Mouse (Mus musculus) MEL (cell line): ENCODE results near the gene Il17rc. TPM values are rescaled to one million over a fixed set of nuclear protein-coding genes. Genes with fewer than 3 reads are reported as not detected.

Source experiments
- DNase-seq: peaks from one replicate; pipeline ENCODE4 v3.0.0; 2011; ENCODE audit warnings: low read depth, low spot score
- H3K27ac ChIP-seq: 2 replicates; pipeline ENCODE4 v1.5.1; 2012; ENCODE audit warnings: low read depth, mild to moderate bottlenecking, control low read depth, low read length, moderate library complexity; ENCODE audit not compliant: control insufficient read depth
- H3K27me3 ChIP-seq, 2 experiments: fragments of 150-350 bp in 1 of 2; sonication (generic) in 1 of 2; 2 replicates each; pipeline ENCODE4 v1.6.1; 2012; ENCODE audit warnings: low read length in 2 of 2, mild to moderate bottlenecking in 2 of 2, improper control_type of control experiment in 1 of 2, moderate library complexity in 1 of 2; ENCODE audit not compliant: insufficient read depth in 2 of 2, control insufficient read depth in 1 of 2
- H3K36me3 ChIP-seq, 2 experiments: 2 replicates each; pipeline ENCODE4 v1.6.1; 2012 to 2014; ENCODE audit warnings: low read length in 2 of 2, improper control_type of control experiment in 1 of 2, inconsistent platforms in 1 of 2, mild to moderate bottlenecking in 1 of 2; ENCODE audit not compliant: insufficient read depth in 2 of 2, control insufficient read depth in 1 of 2
- H3K4me1 ChIP-seq, 2 experiments: fragments of 150-350 bp in 1 of 2; sonication (generic) in 1 of 2; 2 replicates each; pipeline ENCODE4 v1.6.1; 2012; ENCODE audit warnings: low read length in 2 of 2, improper control_type of control experiment in 1 of 2, mild to moderate bottlenecking in 1 of 2; ENCODE audit not compliant: insufficient read depth in 2 of 2, control insufficient read depth in 1 of 2
- H3K4me3 ChIP-seq, 2 experiments: fragments of 150-350 bp in 1 of 2; sonication (generic) in 1 of 2; 2 replicates each; pipeline ENCODE4 v1.5.1; 2012; ENCODE audit warnings: low read depth in 2 of 2, low read length in 2 of 2, mild to moderate bottlenecking in 2 of 2, moderate library complexity in 2 of 2, control low read depth in 1 of 2, improper control_type of control experiment in 1 of 2; ENCODE audit not compliant: control insufficient read depth in 1 of 2, insufficient read depth in 1 of 2
- H3K79me2 ChIP-seq: 2 replicates; pipeline ENCODE4 v1.6.1; 2012; ENCODE audit warnings: mild to moderate bottlenecking, low read length, moderate library complexity; ENCODE audit not compliant: control insufficient read depth, poor library complexity, insufficient read depth
- H3K9ac ChIP-seq: 2 replicates; pipeline ENCODE4 v1.6.1; 2012; ENCODE audit warnings: low read depth, mild to moderate bottlenecking, control low read depth, low read length, moderate library complexity; ENCODE audit not compliant: control insufficient read depth, poor library complexity, severe bottlenecking
- H3K9me3 ChIP-seq: fragments of 150-350 bp; sonication (generic); replicated peaks from 2 replicates; pipeline ENCODE4 v1.6.1; 2012; ENCODE audit warnings: mild to moderate bottlenecking, low read length, improper control_type of control experiment, moderate library complexity; ENCODE audit not compliant: insufficient read depth
- BHLHE40 ChIP-seq: IDR thresholded peaks from 2 replicates; pipeline ENCODE4 v1.6.1; 2012; ENCODE audit warnings: low read depth, mild to moderate bottlenecking, inconsistent platforms, low read length, improper control_type of control experiment, borderline replicate concordance
- CHD1 ChIP-seq: IDR thresholded peaks from 2 replicates; pipeline ENCODE4 v1.6.1; 2012; ENCODE audit warnings: low read depth, mild to moderate bottlenecking, inconsistent platforms, low read length, improper control_type of control experiment
- CTCF ChIP-seq, 3 experiments: IDR thresholded peaks in 2 of 3; conservative IDR thresholded peaks in 1 of 3; 2 replicates each; pipeline ENCODE4 v1.5.1; 2011 to 2012; ENCODE audit warnings: low read length in 3 of 3, low read depth in 2 of 3, mild to moderate bottlenecking in 2 of 3, improper control_type of control experiment in 1 of 3, inconsistent platforms in 1 of 3, mixed read lengths in 1 of 3, moderate library complexity in 1 of 3; ENCODE audit not compliant: control insufficient read depth in 1 of 3, insufficient read depth in 1 of 3, poor library complexity in 1 of 3, severe bottlenecking in 1 of 3
- ELF1 ChIP-seq: IDR thresholded peaks from 2 replicates; pipeline ENCODE4 v1.6.1; 2014; ENCODE audit warnings: low read depth, mild to moderate bottlenecking, inconsistent platforms, low read length, improper control_type of control experiment, moderate library complexity
- ETS1 ChIP-seq: IDR thresholded peaks from 2 replicates; pipeline ENCODE4 v1.6.1; 2012; ENCODE audit warnings: low read depth, mild to moderate bottlenecking, inconsistent platforms, low read length, improper control_type of control experiment, moderate library complexity
- GABPA ChIP-seq: IDR thresholded peaks from 2 replicates; pipeline ENCODE4 v1.6.1; 2012; ENCODE audit warnings: low read depth, mild to moderate bottlenecking, inconsistent platforms, low read length, improper control_type of control experiment, moderate library complexity
- JUND ChIP-seq: IDR thresholded peaks from 2 replicates; pipeline ENCODE4 v1.6.1; 2011; ENCODE audit warnings: low read depth, mild to moderate bottlenecking, improper control_type of control experiment, low read length
- MAFK ChIP-seq: IDR thresholded peaks from 2 replicates; pipeline ENCODE4 v1.6.1; 2011; ENCODE audit warnings: low read depth, mild to moderate bottlenecking, low read length, improper control_type of control experiment, borderline replicate concordance
- MXI1 ChIP-seq: IDR thresholded peaks from 2 replicates; pipeline ENCODE4 v1.6.1; 2011; ENCODE audit warnings: mild to moderate bottlenecking, low read depth, low read length, improper control_type of control experiment
- NELFE ChIP-seq: IDR thresholded peaks from 2 replicates; pipeline ENCODE4 v1.6.1; 2011; ENCODE audit warnings: low read depth, low read length, improper control_type of control experiment
- NRF1 ChIP-seq: IDR thresholded peaks from 2 replicates; pipeline ENCODE4 v1.6.1; 2014; ENCODE audit warnings: low read depth, mild to moderate bottlenecking, inconsistent platforms, low read length, improper control_type of control experiment, moderate library complexity; ENCODE audit not compliant: poor library complexity, insufficient read depth, severe bottlenecking
- RAD21 ChIP-seq: IDR thresholded peaks from 2 replicates; pipeline ENCODE4 v1.6.1; 2011; ENCODE audit warnings: mild to moderate bottlenecking, low read depth, low read length, improper control_type of control experiment
- TBP ChIP-seq: IDR thresholded peaks from 2 replicates; pipeline ENCODE4 v1.8.0; 2011; ENCODE audit warnings: low read depth, low read length, improper control_type of control experiment
- USF1 ChIP-seq: IDR thresholded peaks from 2 replicates; pipeline ENCODE4 v1.6.1; 2014; ENCODE audit warnings: low read depth, mild to moderate bottlenecking, inconsistent platforms, low read length, improper control_type of control experiment, moderate library complexity
- ZC3H11A ChIP-seq: IDR thresholded peaks from 2 replicates; pipeline ENCODE4 v1.6.1; 2012; ENCODE audit warnings: low read depth, mild to moderate bottlenecking, inconsistent platforms, low read length, improper control_type of control experiment
- ZKSCAN1 ChIP-seq: IDR thresholded peaks from 2 replicates; pipeline ENCODE4 v1.6.1; 2012; ENCODE audit warnings: low read depth, mild to moderate bottlenecking, inconsistent platforms, low read length, improper control_type of control experiment, moderate library complexity
- ZNF384 ChIP-seq: IDR thresholded peaks from 2 replicates; pipeline ENCODE4 v1.6.1; 2012; ENCODE audit warnings: low read depth, mild to moderate bottlenecking, inconsistent platforms, low read length, improper control_type of control experiment
- polyA plus RNA-seq, 2 experiments: library from polyadenylated mRNA; stranded (reverse) in 1 of 2; unstranded in 1 of 2; fragments of >175 nt in 1 of 2; fragments of >200 nt in 1 of 2; gene quantifications; 2 replicates each; pipeline versions ENCODE4 v1.2.1 to v1.2.4; 2012; ENCODE audit warnings: low replicate concordance in 2 of 2, low read depth in 1 of 2; ENCODE audit not compliant: insufficient read length in 2 of 2, insufficient read depth in 1 of 2, missing spikeins in 1 of 2
- total RNA-seq: library from RNA; depleted of rRNA; stranded (reverse); fragments of 300-350 nt; gene quantifications from 2 replicates; pipeline ENCODE4 v1.2.3, GENCODE M21; 2012

Il17rc gene
- total and polyA plus RNA-seq, 3 experiments, result 1.2 to 1.8 TPM; not detected in 1

DNA sequence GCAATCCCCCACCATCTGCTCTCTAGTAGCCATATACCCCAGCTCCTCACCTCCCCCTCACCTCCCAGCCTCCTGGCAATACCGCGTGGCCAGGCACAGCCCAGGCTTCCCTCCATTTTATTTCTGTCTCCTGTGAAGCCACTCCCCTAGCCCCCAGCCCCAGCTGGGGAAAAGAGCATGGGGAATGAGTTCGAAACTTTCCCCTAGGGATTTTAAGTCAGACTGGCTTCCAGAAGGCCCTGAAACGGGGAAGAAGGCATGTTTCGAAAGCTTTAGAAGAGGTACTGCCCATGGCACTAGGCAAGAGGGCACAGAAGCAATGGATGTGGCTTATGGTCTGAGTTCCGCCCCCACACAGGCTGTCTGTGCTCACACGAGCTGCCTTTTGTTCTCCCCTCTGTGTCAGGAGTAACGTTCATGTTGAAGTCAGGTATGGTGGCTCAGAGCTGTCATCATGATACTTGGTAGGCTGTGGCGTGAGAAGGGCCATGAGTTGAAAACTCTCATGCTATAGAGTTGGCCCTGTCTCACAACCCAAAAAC is 35.5 kb upstream of the Il17rc start, which contains the start of gene Cidec:
Gene Cidec (minus strand): TSS at position 97 of the 542 bp plus-strand sequence.
- no peaks in the 10 kb centered on the region for H3K36me3 ChIP-seq
- no peak within 1 kb of the TSS for H3K9ac ChIP-seq
- H3K27me3 ChIP-seq, result no peaks in the 10 kb centered on the region; a peak in 1 of 4 replicates
- no peaks in the 10 kb centered on the region for H3K9me3 ChIP-seq
- TF ChIP-seq ELF1 (no peak), RAD21 (no peak), JUND (no peak), MAFK (no peak), NELFE (no peak), ZKSCAN1 (no peak), GABPA (no peak), MXI1 (no peak), CTCF (IDR thresholded peaks at IDR 0.05 in 2 of 3, conservative IDR thresholded peaks at IDR 0.05 in 1 of 3; ENCODE audit: control insufficient read depth in 1 of 3, insufficient read depth in 1 of 3, low read depth in 2 of 3, low read length in 3 of 3, poor library complexity in 1 of 3, severe bottlenecking in 1 of 3) (no peak), ZC3H11A (no peak), ZNF384 (no peak)
- H3K4me1 ChIP-seq, result no peaks in the 10 kb centered on the region
- DNase-seq, result no peak
- H3K79me2 ChIP-seq, result no peaks in the 10 kb centered on the region
- H3K4me3 ChIP-seq, result no peak within 1 kb of the TSS
- no peak within 1 kb of the TSS for H3K27ac ChIP-seq

DNA sequence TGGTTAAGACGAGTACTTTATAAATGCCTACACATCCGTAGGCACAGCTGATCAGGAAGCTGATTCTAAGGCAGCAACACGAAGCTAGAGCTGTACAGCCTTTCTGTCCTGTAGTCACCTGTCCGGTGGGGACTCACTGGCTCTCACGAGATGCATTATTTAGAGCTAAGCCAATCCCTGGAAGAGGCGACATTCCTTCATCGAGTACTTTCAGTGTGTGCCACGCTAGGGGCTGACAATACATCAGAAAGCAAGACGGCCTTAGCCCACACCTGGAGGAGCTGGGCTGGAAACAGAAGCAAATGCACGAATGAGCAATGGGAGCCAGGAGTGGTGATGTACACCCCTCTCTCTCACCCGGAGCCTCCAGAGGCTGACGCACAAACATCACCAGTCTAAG is 34.1 kb upstream of the Il17rc start:
- DNase-seq, result no peak
- Histone ChIP-seq H3K79me2 (no peaks in the 10 kb centered on the region), H3K36me3 (peaks cover 0 to 3% of the 10 kb centered on the region in 2 experiments; a peak in 1 of 4 replicates), H3K9ac (no peak overlapping the region), H3K9me3 (no peaks in the 10 kb centered on the region), H3K27me3 (no peaks in the 10 kb centered on the region; a peak in 1 of 4 replicates), H3K4me1 (peaks cover 0 to 6% of the 10 kb centered on the region in 2 experiments; a peak in 2 of 4 replicates), H3K4me3 (no peak overlapping the region), H3K27ac (no peak overlapping the region)
- no peak for TF ChIP-seq TBP
- TF ChIP-seq NRF1, result no peak
- TF ChIP-seq BHLHE40, result no peak
- no peak for TF ChIP-seq USF1
- no peak for TF ChIP-seq GABPA
- no peak for TF ChIP-seq CHD1
- TF ChIP-seq MXI1, result no peak
- no peak for TF ChIP-seq ETS1
- TF ChIP-seq MAFK, result no peak
